Mouse (Mus musculus) myocyte (in vitro differentiated cells): ENCODE results near the gene Smyd4.

Source experiments
- CEBPB ChIP-seq: IDR thresholded peaks from 2 replicates; pipeline ENCODE4 v1.6.1; 2011; ENCODE audit warnings: mild to moderate bottlenecking, moderate library complexity; ENCODE audit not compliant: poor library complexity, insufficient read depth, severe bottlenecking
- E2F4 ChIP-seq: IDR thresholded peaks from one replicate; pipeline ENCODE4 v1.6.1; 2011; ENCODE audit warnings: mild to moderate bottlenecking, control low read depth, moderate library complexity; ENCODE audit not compliant: insufficient read depth
- MAX ChIP-seq: IDR thresholded peaks from one replicate; pipeline ENCODE4 v1.6.1; 2011; ENCODE audit warnings: low read depth, mild to moderate bottlenecking, control low read depth
- MYOD1 ChIP-seq, 3 experiments: IDR thresholded peaks; one replicate each; pipeline ENCODE4 v1.6.1; 2011; ENCODE audit warnings: control low read depth in 2 of 3, low read depth in 2 of 3, mild to moderate bottlenecking in 2 of 3, moderate library complexity in 1 of 3; ENCODE audit not compliant: insufficient read length in 2 of 3, control insufficient read depth in 1 of 3
- MYOG ChIP-seq, 3 experiments: IDR thresholded peaks; one replicate each; pipeline ENCODE4 v1.6.1; 2011; ENCODE audit warnings: control low read depth in 2 of 3, low read depth in 2 of 3, mild to moderate bottlenecking in 2 of 3; ENCODE audit not compliant: insufficient read length in 2 of 3, control insufficient read depth in 1 of 3, insufficient read depth in 1 of 3
- POLR2A ChIP-seq: IDR thresholded peaks from one replicate; pipeline ENCODE4 v1.6.1; 2011; ENCODE audit warnings: low read depth, mild to moderate bottlenecking, control low read depth, moderate library complexity; ENCODE audit not compliant: insufficient read length
- POLR2AphosphoS2 ChIP-seq: IDR thresholded peaks from one replicate; pipeline ENCODE4 v1.6.1; 2011; ENCODE audit warnings: low read depth, control low read depth; ENCODE audit not compliant: insufficient read length
- REST ChIP-seq: IDR thresholded peaks from one replicate; pipeline ENCODE4 v1.6.1; 2011; ENCODE audit warnings: mild to moderate bottlenecking, control low read depth, moderate library complexity; ENCODE audit not compliant: insufficient read depth, insufficient read length
- SRF ChIP-seq: IDR thresholded peaks from one replicate; pipeline ENCODE4 v1.6.1; 2011; ENCODE audit warnings: low read depth; ENCODE audit not compliant: control insufficient read depth, insufficient read length
- TCF12 ChIP-seq: IDR thresholded peaks from one replicate; pipeline ENCODE4 v1.6.1; 2011; ENCODE audit warnings: mild to moderate bottlenecking, control low read depth; ENCODE audit not compliant: poor library complexity, insufficient read depth, severe bottlenecking
- USF1 ChIP-seq: IDR thresholded peaks from one replicate; pipeline ENCODE4 v1.6.1; 2011; ENCODE audit warnings: low read depth, mild to moderate bottlenecking, control low read depth, moderate library complexity

- TF ChIP-seq POLR2A (no peak), POLR2AphosphoS2 (no peak), USF1 (no peak), TCF12 (no peak), E2F4 (no peak), MAX (no peak), SRF (no peak), MYOG (IDR thresholded peaks at IDR 0.05; ENCODE audit: control insufficient read depth in 1 of 3, insufficient read depth in 1 of 3, insufficient read length in 2 of 3, low read depth in 2 of 3) (no peak), CEBPB (no peak), MYOD1 (IDR thresholded peaks at IDR 0.05; ENCODE audit: control insufficient read depth in 1 of 3, insufficient read length in 2 of 3, low read depth in 2 of 3) (no peak), REST (no peak)
These were observed 48.4 kb upstream of the Smyd4 start for GRCm38 (mm10) chr11:75299786-75300185.
